Mouse (Mus musculus) midbrain, postnatal 0 days (tissue): ENCODE results near the gene Gna13. TPM values are rescaled to one million over a fixed set of nuclear protein-coding genes. Genes with fewer than 3 reads are reported as not detected.

Experiments used
- ATAC-seq: fragments of 200-750 bp; cut with Nextera tagmentation; 2 replicates; pipeline ENCODE4 v1.8.0; 2017; ENCODE audit warnings: moderate number of reproducible peaks, mild to moderate bottlenecking, moderate TSS enrichment, moderate library complexity; ENCODE audit not compliant: low FRiP score
- DNase-seq: peaks from one replicate; pipeline ENCODE4 v3.0.0-alpha.2; 2015; ENCODE audit warnings: low spot score
- H3K27ac ChIP-seq: fragments of 300-500 bp; sonication (generic); 2 replicates; pipeline ENCODE4 v1.5.1; 2014; ENCODE audit warnings: low read depth, mild to moderate bottlenecking, low read length, mixed read lengths
- H3K27me3 ChIP-seq: fragments of 300-500 bp; sonication (generic); 2 replicates; pipeline ENCODE4 v1.6.1; 2014; ENCODE audit warnings: low read length, control low read depth, mixed read lengths; ENCODE audit not compliant: insufficient read depth
- H3K36me3 ChIP-seq: fragments of 300-500 bp; sonication (generic); 2 replicates; pipeline ENCODE4 v1.6.1; 2014; ENCODE audit warnings: low read length, control low read depth, mixed read lengths; ENCODE audit not compliant: insufficient read depth
- H3K4me1 ChIP-seq: fragments of 300-500 bp; sonication (generic); 2 replicates; pipeline ENCODE4 v1.6.1; 2014; ENCODE audit warnings: mild to moderate bottlenecking, control low read depth, antibody characterized with exemption, low read length, mixed read lengths; ENCODE audit not compliant: insufficient read depth
- H3K4me2 ChIP-seq: fragments of 300-500 bp; sonication (generic); 2 replicates; pipeline ENCODE4 v1.6.1; 2014; ENCODE audit warnings: low read depth, mild to moderate bottlenecking, low read length, mixed read lengths; ENCODE audit not compliant: poor library complexity, severe bottlenecking
- H3K4me3 ChIP-seq: fragments of 300-500 bp; sonication (generic); 2 replicates; pipeline ENCODE4 v1.5.1; 2014; ENCODE audit warnings: low read depth, mild to moderate bottlenecking, low read length, moderate library complexity
- H3K9ac ChIP-seq: fragments of 300-500 bp; sonication (generic); replicated peaks from 2 replicates; pipeline ENCODE4 v1.6.1; 2014; ENCODE audit warnings: mild to moderate bottlenecking, low read length, moderate library complexity, mixed read lengths; ENCODE audit not compliant: poor library complexity, severe bottlenecking
- H3K9me3 ChIP-seq: fragments of 300-500 bp; sonication (generic); 2 replicates; pipeline ENCODE4 v1.6.1; 2016; ENCODE audit warnings: low read length, control low read depth
- CTCF ChIP-seq: IDR thresholded peaks from 2 replicates; pipeline ENCODE4 v1.5.1; 2016; ENCODE audit warnings: antibody characterized with exemption, mild to moderate bottlenecking
- WGBS: fragments of 180-500 bp; shearing (Covaris S2); extraction: QIAGEN DNeasy Blood & Tissue Kit; methylation state at CpG from one replicate; pipeline ENCODE4 v1.1.7; 2014; 5-methylcytosine and 5-hydroxymethylcytosine counted together
- polyA plus RNA-seq: library from polyadenylated mRNA; unstranded; fragments of >200 nt; fragmentation: Nextera tagmentation; extraction: Ambion mirVana; gene quantifications from 2 replicates; pipeline ENCODE4 v1.2.1, GENCODE M21; 2015
- total RNA-seq: library from RNA; depleted of rRNA; stranded (reverse); fragments of >200 nt; gene quantifications from 2 replicates; pipeline ENCODE4 v1.2.3, GENCODE M21; 2014

Gna13 gene
- total and polyA plus RNA-seq, 2 experiments from 2014 or later, result 35.3 to 50.3 TPM

GRCm38 (mm10) chr11:109385296-109385695, 22.7 kb downstream of the Gna13 start:
- 92% methylated on average over 8 of the region's 8 CpGs for WGBS
- no peak for DNase-seq
- no peak overlapping the region for H3K9ac ChIP-seq

GRCm38 (mm10) chr11:109389046-109389445, 26.4 kb downstream of the Gna13 start:
- ATAC-seq, result no peak
- H3K4me3 ChIP-seq, result no peak overlapping the region
- no peaks in the 10 kb centered on the region for H3K27me3 ChIP-seq
- no peaks in the 10 kb centered on the region for H3K9me3 ChIP-seq
- H3K36me3 ChIP-seq, result 0 out of 2 replicates have a peak, but pooled peaks cover 3% of the 10 kb centered on the region
- no peak for DNase-seq
- H3K9ac ChIP-seq, result no peak overlapping the region
- H3K4me2 ChIP-seq, result no peak overlapping the region
- 84% methylated on average over 5 of the region's 5 CpGs for WGBS
- no peaks in the 10 kb centered on the region for H3K4me1 ChIP-seq
- H3K27ac ChIP-seq, result no peak overlapping the region
- no peak for TF ChIP-seq CTCF

More at GRCm38 (mm10) chr11:109385296-109385695, 22.7 kb downstream of the Gna13 start:
- ATAC-seq, result no peak
- no peaks in the 10 kb centered on the region for H3K4me1 ChIP-seq
- no peaks in the 10 kb centered on the region for H3K27me3 ChIP-seq
- H3K4me2 ChIP-seq, result no peak overlapping the region
- TF ChIP-seq CTCF, result no peak
- no peak overlapping the region for H3K27ac ChIP-seq
- no peak overlapping the region for H3K4me3 ChIP-seq
- H3K36me3 ChIP-seq, result no peaks in the 10 kb centered on the region
- no peaks in the 10 kb centered on the region for H3K9me3 ChIP-seq

GRCm38 (mm10) chr11:109391200-109391599, 28.6 kb downstream of the Gna13 start:
- peaks cover 3% of the 10 kb centered on the region; the same call in 1 of the 2 replicates for H3K36me3 ChIP-seq
- no peaks in the 10 kb centered on the region for H3K4me1 ChIP-seq
- H3K27ac ChIP-seq, result no peak overlapping the region
- no peaks in the 10 kb centered on the region for H3K9me3 ChIP-seq
- ATAC-seq (no peak), DNase-seq (no peak)
- no peak overlapping the region for H3K9ac ChIP-seq
- no peak overlapping the region for H3K4me3 ChIP-seq
- TF ChIP-seq CTCF, result no peak
- WGBS, result 83% methylated on average over 7 of the region's 7 CpGs
- no peaks in the 10 kb centered on the region for H3K27me3 ChIP-seq
- H3K4me2 ChIP-seq, result no peak overlapping the region

GRCm38 (mm10) chr11:109391760-109392159, 29.1 kb downstream of the Gna13 start:
- no peak for TF ChIP-seq CTCF
- no peaks in the 10 kb centered on the region for H3K9me3 ChIP-seq
- WGBS, result 70% methylated on average over 7 of the region's 7 CpGs
- ATAC-seq (no peak), DNase-seq (no peak)
- no peaks in the 10 kb centered on the region for H3K27me3 ChIP-seq
- no peak overlapping the region for H3K4me2 ChIP-seq
- no peaks in the 10 kb centered on the region for H3K4me1 ChIP-seq
- H3K36me3 ChIP-seq, result peaks cover 6% of the 10 kb centered on the region
- no peak overlapping the region for H3K9ac ChIP-seq
- H3K27ac ChIP-seq, result no peak overlapping the region
- no peak overlapping the region for H3K4me3 ChIP-seq

GRCm38 (mm10) chr11:109392601-109393000, 30.0 kb downstream of the Gna13 start:
- Histone ChIP-seq H3K9ac (no peak overlapping the region), H3K4me2 (no peak overlapping the region), H3K4me3 (no peak overlapping the region), H3K36me3 (peaks cover 13% of the 10 kb centered on the region), H3K9me3 (no peaks in the 10 kb centered on the region), H3K4me1 (no peaks in the 10 kb centered on the region), H3K27ac (no peak overlapping the region), H3K27me3 (no peaks in the 10 kb centered on the region)
- no peak for TF ChIP-seq CTCF
- ATAC-seq (no peak), DNase-seq (no peak)
- WGBS, result 89% methylated on average over 9 of the region's 9 CpGs

GRCm38 (mm10) chr11:109394758-109395157, 32.1 kb downstream of the Gna13 start:
- H3K4me2 ChIP-seq, result no peak overlapping the region
- no peak for TF ChIP-seq CTCF
- 82% methylated on average over 9 of the region's 9 CpGs for WGBS
- DNase-seq, result no peak
- H3K4me3 ChIP-seq, result no peak overlapping the region
- no peak overlapping the region for H3K27ac ChIP-seq
- no peaks in the 10 kb centered on the region for H3K27me3 ChIP-seq
- no peaks in the 10 kb centered on the region for H3K4me1 ChIP-seq
- no peak overlapping the region for H3K9ac ChIP-seq
- H3K36me3 ChIP-seq, result peaks cover 24% of the 10 kb centered on the region
- H3K9me3 ChIP-seq, result no peaks in the 10 kb centered on the region
- ATAC-seq, result no peak
